19 mouse cellular contexts compared by ENCODE assay signal in the genomic region with DNA sequence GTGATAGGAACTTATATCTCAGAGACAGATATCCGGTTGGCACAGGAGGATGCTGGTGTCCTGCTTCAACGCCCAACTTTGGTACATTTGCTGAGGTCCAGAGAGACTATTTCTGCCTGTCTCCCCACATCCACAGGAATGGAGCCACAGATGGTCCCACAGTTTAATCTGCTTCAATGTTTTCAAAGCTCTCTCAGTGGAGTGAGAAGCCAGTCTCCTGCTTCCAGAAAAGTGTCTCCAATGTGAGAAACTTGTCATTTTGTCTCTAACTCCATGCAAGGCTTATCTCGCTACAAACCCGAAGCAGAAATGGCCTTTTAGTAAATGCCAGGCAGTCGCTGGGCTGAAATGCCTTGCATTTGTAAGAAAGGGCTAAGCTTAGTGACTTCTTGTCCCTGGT.
"Had no signal": no experiment of that assay in that cellular context is flagged by ENCODE, and none has a peak within 500 bp of the region (broad histone marks: within the 10 kb centered on the region; RNA-seq: fewer than 3 reads in every experiment).

No protein-coding gene starts in this region.

- H3K4me1 ChIP-seq: neural tube, embryonic 15.5 days had no signal

- H3K4me2 ChIP-seq: lung, embryonic 14.5 days; midbrain, embryonic 12.5 days; neural tube, embryonic 13.5 days; neural tube, embryonic 15.5 days had no signal

- DNase-seq: lung, adult 18-20 months; lung, embryonic 14.5 days; lung, postnatal 10 days; lung, postnatal 4 days; midbrain, embryonic 14.5 days; retina, postnatal 1 day; right cerebral cortex, adult 18-20 months; right cerebral cortex, postnatal 14 days; right cerebral cortex, postnatal 4 days; spleen, adult 18-20 months; thymus, adult 18-20 months; thymus, postnatal 14 days; thymus, postnatal 36 days had no signal

- ATAC-seq: midbrain, embryonic 16.5 days had no signal

- H3K27me3 ChIP-seq: midbrain, embryonic 12.5 days; neural tube, embryonic 13.5 days; neural tube, embryonic 15.5 days had no signal

- H3K36me3 ChIP-seq: midbrain, embryonic 10.5 days; midbrain, embryonic 12.5 days; neural tube, embryonic 13.5 days; neural tube, embryonic 15.5 days had no signal

- H3K27ac ChIP-seq: midbrain, embryonic 10.5 days; midbrain, embryonic 12.5 days; neural tube, embryonic 13.5 days; neural tube, embryonic 15.5 days had no signal

- H3K9ac ChIP-seq: lung, embryonic 14.5 days; midbrain, embryonic 12.5 days; neural tube, embryonic 13.5 days; neural tube, embryonic 15.5 days had no signal

- H3K9me3 ChIP-seq: midbrain, embryonic 10.5 days; midbrain, embryonic 12.5 days; neural tube, embryonic 13.5 days; neural tube, embryonic 15.5 days had no signal

- H3K4me3 ChIP-seq: midbrain, embryonic 10.5 days; midbrain, embryonic 12.5 days; myocyte; neural tube, embryonic 13.5 days; neural tube, embryonic 15.5 days had no signal
